Mouse (Mus musculus) spleen, embryonic (tissue): ENCODE measurements around the gene Gm13043.
"Not testable (repeated sequence)": the region's sequence is repeated elsewhere in the genome, so short reads cannot be mapped to it uniquely, and the experiment has no call there.

ENCODE experiments used
- CTCF ChIA-PET: fragments of 350-600 bp; sonication (Branson Sonifier 250); formaldehyde crosslinking; loops from one replicate; lab custom pipeline; 2022; lab: Charles Lee

The Gm13043 gene

DNA sequence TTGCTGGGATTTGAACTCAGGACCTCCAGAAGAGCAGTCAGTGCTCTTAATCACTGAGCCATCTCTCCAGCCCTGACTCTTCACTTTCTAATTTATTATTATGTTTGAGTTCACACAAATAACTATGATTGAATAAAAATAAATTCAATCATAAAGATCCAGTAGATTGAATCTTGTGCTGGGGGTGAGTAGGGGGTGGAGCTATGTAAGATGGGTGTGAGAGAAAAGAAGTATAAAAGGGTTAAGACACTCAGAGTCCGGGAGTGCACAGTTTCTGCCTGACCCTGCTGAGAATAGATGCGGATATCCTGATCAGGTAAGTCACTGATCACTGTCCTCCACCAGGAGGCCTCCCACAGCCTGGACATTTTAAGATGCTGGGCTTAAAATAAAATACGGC is at the start of gene Gm13043:
Gene Gm13043, plus strand, starts transcription at position 301 of the 400 bp plus-strand sequence.
- CTCF ChIA-PET = no interaction called here

DNA sequence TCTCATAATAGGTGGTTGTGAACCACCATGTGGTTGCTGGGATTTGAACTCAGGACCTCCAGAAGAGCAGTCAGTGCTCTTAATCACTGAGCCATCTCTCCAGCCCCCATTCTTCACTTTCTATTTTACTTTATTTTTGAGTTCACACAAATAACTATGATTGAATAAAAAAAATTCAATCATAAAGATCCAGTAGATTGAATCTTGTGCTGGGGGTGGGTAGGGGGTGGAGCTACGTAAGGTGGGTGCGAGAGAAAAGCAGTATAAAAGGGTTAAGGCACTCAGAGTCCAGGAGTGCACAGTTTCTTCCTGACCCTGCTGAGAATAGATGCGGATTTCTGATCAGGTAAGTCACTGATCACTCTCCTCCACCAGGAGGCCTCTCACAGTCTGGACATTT is 24.5 kb downstream of the Gm13043 start, which contains the start of gene Gm13040:
Gene Gm13040, plus strand, starts transcription at position 301 of the 400 bp plus-strand sequence.
- CTCF ChIA-PET = not testable (repeated sequence)

DNA sequence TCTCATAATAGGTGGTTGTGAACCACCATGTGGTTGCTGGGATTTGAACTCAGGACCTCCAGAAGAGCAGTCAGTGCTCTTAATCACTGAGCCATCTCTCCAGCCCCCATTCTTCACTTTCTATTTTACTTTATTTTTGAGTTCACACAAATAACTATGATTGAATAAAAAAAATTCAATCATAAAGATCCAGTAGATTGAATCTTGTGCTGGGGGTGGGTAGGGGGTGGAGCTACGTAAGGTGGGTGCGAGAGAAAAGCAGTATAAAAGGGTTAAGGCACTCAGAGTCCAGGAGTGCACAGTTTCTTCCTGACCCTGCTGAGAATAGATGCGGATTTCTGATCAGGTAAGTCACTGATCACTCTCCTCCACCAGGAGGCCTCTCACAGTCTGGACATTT is 40.3 kb downstream of the Gm13043 start, which contains the start of the genes BC080695 and Gm13057:
Gene BC080695, plus strand, starts transcription at position 301 of the 400 bp plus-strand sequence.
Gene Gm13057, plus strand, starts transcription at position 310 of the 400 bp plus-strand sequence.
- CTCF ChIA-PET = not testable (repeated sequence)
